Mouse (Mus musculus) forebrain, embryonic 12.5 days (tissue): Measurements from ENCODE around the gene Olfr459. TPM values are rescaled to one million over a fixed set of nuclear protein-coding genes. Genes with fewer than 3 reads are reported as not detected.
A peak's percentile ranks its signal among the peaks of the same experiment; 100 is the strongest.

Experiments used
- ATAC-seq: fragments of 200-750 bp; cut with Nextera tagmentation; 2 replicates; pipeline ENCODE4 v1.8.0; 2017; ENCODE audit warnings: moderate TSS enrichment; ENCODE audit not compliant: low FRiP score
- H3K27ac ChIP-seq: fragments of 300-500 bp; sonication (generic); 2 replicates; pipeline ENCODE4 v1.5.1; 2016; ENCODE audit warnings: mild to moderate bottlenecking
- H3K27me3 ChIP-seq: fragments of 300-500 bp; sonication (generic); 2 replicates; pipeline ENCODE4 v1.6.1; 2016; ENCODE audit warnings: mild to moderate bottlenecking
- H3K36me3 ChIP-seq: fragments of 300-500 bp; sonication (generic); replicated peaks from 2 replicates; pipeline ENCODE4 v1.6.1; 2016; ENCODE audit warnings: mild to moderate bottlenecking
- H3K4me1 ChIP-seq: fragments of 300-500 bp; sonication (generic); 2 replicates; pipeline ENCODE4 v1.6.1; 2016
- H3K4me2 ChIP-seq: fragments of 300-500 bp; sonication (generic); 2 replicates; pipeline ENCODE4 v1.6.1; 2016; ENCODE audit warnings: mild to moderate bottlenecking, moderate library complexity
- H3K4me3 ChIP-seq: fragments of 300-500 bp; sonication (generic); replicated peaks from 2 replicates; pipeline ENCODE4 v1.5.1; 2016; ENCODE audit warnings: mild to moderate bottlenecking
- H3K9ac ChIP-seq: fragments of 300-500 bp; sonication (generic); 2 replicates; pipeline ENCODE4 v1.6.1; 2016; ENCODE audit warnings: mild to moderate bottlenecking
- H3K9me3 ChIP-seq: fragments of 300-500 bp; sonication (generic); 2 replicates; pipeline ENCODE4 v1.6.1; 2016
- WGBS: fragments of 180-500 bp; shearing (Covaris S2); methylation state at CpG from one replicate; pipeline ENCODE4 v1.1.7; 2016; 5-methylcytosine and 5-hydroxymethylcytosine counted together
- polyA plus RNA-seq: library from polyadenylated mRNA; unstranded; fragments of >200 nt; fragmentation: Nextera tagmentation; extraction: Ambion mirVana; gene quantifications from 2 replicates; pipeline ENCODE4 v1.2.1, GENCODE M21; 2016

Gene Olfr459
- polyA plus RNA-seq = not detected in 2 replicates

DNA sequence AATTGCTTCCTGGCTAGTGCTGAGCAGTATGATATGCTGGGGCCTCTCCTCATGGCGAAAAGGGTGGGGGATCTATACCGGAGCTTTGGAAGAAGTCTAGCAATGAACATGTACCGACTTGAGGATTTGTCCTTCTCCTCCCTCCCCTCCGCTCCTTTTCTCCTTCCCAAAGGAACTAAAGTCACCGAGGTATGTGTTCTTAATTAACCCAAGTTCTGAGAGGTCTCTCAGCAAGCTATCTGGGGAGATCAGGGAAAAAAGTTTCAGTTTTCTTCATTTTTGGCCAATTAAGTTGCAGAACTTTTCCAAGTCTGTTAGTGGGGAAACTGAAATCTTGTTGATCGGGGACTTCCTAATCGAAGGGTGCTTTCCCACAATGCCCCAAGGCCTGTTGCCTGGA, at the start of gene Olfr459:
Olfr459 (minus strand) TSS at position 101 of the 400 bp plus-strand sequence.
- H3K27me3 ChIP-seq = no peaks in the 10 kb centered on the region
- 80% methylated on average over 7 of the region's 7 CpGs for WGBS
- H3K9me3 ChIP-seq = no peaks in the 10 kb centered on the region
- ATAC-seq = no peak
- H3K9ac ChIP-seq = no peak within 1 kb of the TSS
- no peak within 1 kb of the TSS for H3K27ac ChIP-seq
- H3K4me1 ChIP-seq = no peaks in the 10 kb centered on the region
- H3K4me3 ChIP-seq = no peak within 1 kb of the TSS
- H3K4me2 ChIP-seq = no peak within 1 kb of the TSS
- H3K36me3 ChIP-seq = no peaks in the 10 kb centered on the region

- H3K27ac ChIP-seq = no peak overlapping the region
- no peaks in the 10 kb centered on the region for H3K9me3 ChIP-seq
- H3K4me1 ChIP-seq = no peaks in the 10 kb centered on the region
- H3K27me3 ChIP-seq = no peaks in the 10 kb centered on the region
- no peak overlapping the region for H3K9ac ChIP-seq
- no peak for ATAC-seq
- H3K36me3 ChIP-seq = no peaks in the 10 kb centered on the region
- no peak overlapping the region for H3K4me2 ChIP-seq
- H3K4me3 ChIP-seq = no peak overlapping the region
These were observed 49.1 kb upstream of the Olfr459 start for GRCm38 (mm10) chr6:41824086-41824485.

DNA sequence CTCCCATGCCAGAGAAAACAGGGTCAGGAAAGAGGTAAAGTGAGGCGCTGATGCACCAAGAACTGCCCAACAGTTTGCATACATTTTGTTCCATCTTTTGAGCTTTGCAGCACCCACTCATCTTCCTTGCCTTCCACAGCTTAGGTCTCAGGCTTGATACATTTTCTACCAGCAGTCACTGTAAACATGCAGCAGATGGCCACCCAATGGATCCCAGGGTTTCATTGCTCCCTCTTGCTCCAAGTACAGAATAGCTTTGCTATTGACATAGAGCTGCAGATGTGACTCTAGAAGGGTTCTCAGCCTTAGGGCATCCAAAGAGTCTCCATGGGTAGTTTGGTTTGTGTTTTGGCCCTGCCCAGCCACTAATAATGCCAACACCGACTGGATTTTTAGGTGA, 11.7 kb upstream of the Olfr459 start:
- H3K9me3 ChIP-seq = no peaks in the 10 kb centered on the region
- no peak for ATAC-seq
- WGBS = 86% methylated on average over 2 of the region's 2 CpGs

DNA sequence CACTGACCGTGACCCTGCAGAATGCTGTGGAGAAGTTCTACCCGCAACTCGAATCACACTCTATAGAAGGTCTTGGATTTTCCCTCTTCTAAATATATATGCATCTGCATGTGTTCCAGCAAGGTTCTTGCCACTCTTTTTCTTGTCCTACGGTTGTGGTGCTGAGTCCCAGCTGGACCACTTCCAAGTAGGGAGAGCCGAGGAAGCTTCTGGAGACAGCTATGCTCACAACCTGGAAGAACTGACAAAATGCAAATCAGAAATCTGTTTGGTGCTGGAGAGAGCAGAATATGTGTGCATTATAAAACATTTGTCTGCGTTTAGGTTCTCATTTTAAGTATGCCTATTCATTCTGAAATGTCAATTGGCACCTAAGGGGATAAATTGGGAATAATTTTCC, 744 bp upstream of the Olfr459 start:
- WGBS = 84% methylated on average over 6 of the region's 6 CpGs
- ATAC-seq = no peak
- no peaks in the 10 kb centered on the region for H3K36me3 ChIP-seq
- no peak overlapping the region for H3K9ac ChIP-seq
- H3K4me2 ChIP-seq = no peak overlapping the region
- H3K27me3 ChIP-seq = no peaks in the 10 kb centered on the region
- H3K27ac ChIP-seq = no peak overlapping the region
- H3K9me3 ChIP-seq = no peaks in the 10 kb centered on the region
- no peak overlapping the region for H3K4me3 ChIP-seq
- no peaks in the 10 kb centered on the region for H3K4me1 ChIP-seq

More for the DNA sequence above, 11.7 kb upstream of the Olfr459 start:
- no peak overlapping the region for H3K4me2 ChIP-seq
- H3K36me3 ChIP-seq = no peaks in the 10 kb centered on the region
- H3K27me3 ChIP-seq = no peaks in the 10 kb centered on the region
- H3K4me1 ChIP-seq = no peaks in the 10 kb centered on the region
- H3K4me3 ChIP-seq = no peak overlapping the region
- no peak overlapping the region for H3K27ac ChIP-seq
- H3K9ac ChIP-seq = no peak overlapping the region

DNA sequence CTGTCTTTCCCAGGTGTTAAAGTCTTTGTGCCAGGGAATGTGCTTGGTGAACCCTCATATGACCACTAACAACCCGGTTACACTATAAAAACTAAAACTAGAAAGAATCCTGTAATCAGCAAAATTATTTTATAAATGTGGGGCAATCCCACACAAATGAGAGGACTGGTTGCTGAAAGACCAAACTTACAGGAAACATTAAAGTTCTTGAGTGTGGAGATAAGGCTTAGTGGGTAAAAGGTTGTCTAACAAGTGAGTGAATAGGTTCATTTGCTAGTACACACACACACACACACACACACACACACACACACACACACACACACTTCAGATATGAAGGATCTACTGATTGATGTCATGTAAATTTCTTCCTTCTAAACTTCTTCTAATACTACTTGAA, 5.1 kb downstream of the Olfr459 start:
- no peaks in the 10 kb centered on the region for H3K27me3 ChIP-seq
- H3K4me2 ChIP-seq = no peak overlapping the region
- H3K27ac ChIP-seq = no peak overlapping the region
- no peak overlapping the region for H3K4me3 ChIP-seq
- no peaks in the 10 kb centered on the region for H3K4me1 ChIP-seq
- WGBS = 83% methylated on average over 1 of the region's 1 CpGs
- H3K9ac ChIP-seq = no peak overlapping the region
- ATAC-seq = no peak
- no peaks in the 10 kb centered on the region for H3K9me3 ChIP-seq
- H3K36me3 ChIP-seq = no peaks in the 10 kb centered on the region

- WGBS = 85% methylated on average over 5 of the region's 5 CpGs
- Histone ChIP-seq H3K9me3 (no peaks in the 10 kb centered on the region), H3K9ac (no peak overlapping the region)
These were observed 10.7 kb downstream of the Olfr459 start for GRCm38 (mm10) chr6:41764306-41764705.

DNA sequence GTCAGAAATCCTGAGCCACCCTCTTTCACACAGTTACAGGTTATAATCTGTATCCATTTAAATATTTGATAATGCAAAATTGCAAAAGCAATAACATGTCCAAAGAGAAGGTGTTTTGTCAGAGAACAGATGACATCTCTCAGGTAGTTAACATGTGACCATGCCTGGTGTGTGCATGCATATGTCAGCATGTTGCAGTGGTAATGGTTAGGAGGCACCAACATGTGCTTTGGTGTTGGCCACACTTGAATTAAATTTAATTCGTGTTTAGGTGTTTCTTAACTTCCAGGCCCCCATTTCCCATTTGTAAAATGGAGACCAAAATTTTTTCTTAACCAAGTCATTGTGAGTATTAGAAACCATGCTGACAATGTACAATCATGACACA, 12.6 kb downstream of the Olfr459 start:
- no peak overlapping the region for H3K4me3 ChIP-seq
- no peaks in the 10 kb centered on the region for H3K4me1 ChIP-seq
- WGBS = 90% methylated on average over 1 of the region's 1 CpGs
- no peak for ATAC-seq
- no peak overlapping the region for H3K9ac ChIP-seq
- no peaks in the 10 kb centered on the region for H3K9me3 ChIP-seq
- no peak overlapping the region for H3K27ac ChIP-seq
- no peaks in the 10 kb centered on the region for H3K27me3 ChIP-seq
- no peak overlapping the region for H3K4me2 ChIP-seq
- no peaks in the 10 kb centered on the region for H3K36me3 ChIP-seq

More at GRCm38 (mm10) chr6:41764306-41764705, 10.7 kb downstream of the Olfr459 start:
- H3K4me1 ChIP-seq = no peaks in the 10 kb centered on the region
- H3K4me2 ChIP-seq = no peak overlapping the region
- no peak overlapping the region for H3K4me3 ChIP-seq
- H3K27me3 ChIP-seq = no peaks in the 10 kb centered on the region
- no peak overlapping the region for H3K27ac ChIP-seq
- no peak for ATAC-seq
- no peaks in the 10 kb centered on the region for H3K36me3 ChIP-seq

GRCm38 (mm10) chr6:41761702-41762369, 13.1 kb downstream of the Olfr459 start:
- no peak overlapping the region for H3K4me2 ChIP-seq
- no peaks in the 10 kb centered on the region for H3K27me3 ChIP-seq
- H3K4me3 ChIP-seq = no peak overlapping the region
- no peaks in the 10 kb centered on the region for H3K9me3 ChIP-seq
- H3K27ac ChIP-seq = no peak overlapping the region
- no peak overlapping the region for H3K9ac ChIP-seq
- no peaks in the 10 kb centered on the region for H3K4me1 ChIP-seq
- ATAC-seq = peak; percentile 92
- no peaks in the 10 kb centered on the region for H3K36me3 ChIP-seq
- WGBS = 9% methylated on average over 1 of the region's 1 CpGs

DNA sequence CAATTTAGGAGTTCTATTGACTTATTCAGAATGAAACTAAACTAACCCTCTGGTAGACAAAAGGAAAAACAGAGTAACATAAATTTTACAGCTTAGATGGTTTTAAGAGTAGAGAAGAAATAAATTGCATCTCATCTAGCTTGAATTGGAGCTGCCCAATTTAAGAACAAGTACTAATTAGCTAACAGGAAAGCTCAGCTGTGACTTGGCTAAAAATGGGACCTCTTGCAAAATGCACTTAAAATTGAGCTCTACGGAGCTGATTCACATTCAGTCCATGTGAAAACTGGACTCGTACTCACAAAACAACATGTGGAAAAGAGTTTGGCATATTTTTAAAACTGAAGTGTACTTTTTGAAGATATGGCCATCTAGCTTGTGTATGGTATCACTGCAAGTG, 15.4 kb downstream of the Olfr459 start:
- WGBS = 90% methylated on average over 2 of the region's 2 CpGs

DNA sequence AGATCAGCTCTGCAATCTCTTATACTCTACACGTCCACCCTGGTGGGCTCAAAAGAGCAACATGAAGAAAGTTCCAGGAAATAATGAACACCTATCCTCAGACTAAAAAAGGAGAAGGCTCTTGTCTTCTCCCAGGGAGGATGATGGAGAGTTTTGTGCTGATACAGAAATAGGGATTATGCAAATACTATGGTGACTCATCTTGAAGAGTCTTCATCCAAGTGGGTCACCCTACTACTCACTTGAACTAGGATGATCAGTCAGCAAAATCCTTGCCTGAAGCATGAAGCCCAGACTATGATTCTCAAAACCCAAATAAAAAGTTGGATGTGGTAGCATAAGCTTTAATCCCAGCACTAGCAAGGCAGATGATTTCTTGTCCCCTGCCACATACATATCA, 16.6 kb downstream of the Olfr459 start:
- H3K4me1 ChIP-seq = no peaks in the 10 kb centered on the region
- no peak overlapping the region for H3K27ac ChIP-seq
- no peaks in the 10 kb centered on the region for H3K27me3 ChIP-seq
- no peaks in the 10 kb centered on the region for H3K36me3 ChIP-seq
- no peak overlapping the region for H3K4me2 ChIP-seq
- no peak overlapping the region for H3K4me3 ChIP-seq
- H3K9me3 ChIP-seq = no peaks in the 10 kb centered on the region
- WGBS = 94% methylated on average over 1 of the region's 1 CpGs
- ATAC-seq = no peak
- no peak overlapping the region for H3K9ac ChIP-seq

More for the DNA sequence above, 15.4 kb downstream of the Olfr459 start:
- H3K4me1 ChIP-seq = no peaks in the 10 kb centered on the region
- ATAC-seq = no peak
- H3K9me3 ChIP-seq = no peaks in the 10 kb centered on the region
- no peak overlapping the region for H3K4me2 ChIP-seq
- H3K27me3 ChIP-seq = no peaks in the 10 kb centered on the region
- no peaks in the 10 kb centered on the region for H3K36me3 ChIP-seq
- H3K9ac ChIP-seq = no peak overlapping the region
- H3K27ac ChIP-seq = no peak overlapping the region
- no peak overlapping the region for H3K4me3 ChIP-seq

GRCm38 (mm10) chr6:41757199-41757598, 17.8 kb downstream of the Olfr459 start:
- Histone ChIP-seq H3K4me2 (no peak overlapping the region), H3K4me1 (no peaks in the 10 kb centered on the region), H3K9ac (no peak overlapping the region), H3K4me3 (no peak overlapping the region), H3K9me3 (no peaks in the 10 kb centered on the region), H3K27me3 (no peaks in the 10 kb centered on the region), H3K36me3 (no peaks in the 10 kb centered on the region), H3K27ac (no peak overlapping the region)
- WGBS = 71% methylated on average over 3 of the region's 3 CpGs
- ATAC-seq = no peak

DNA sequence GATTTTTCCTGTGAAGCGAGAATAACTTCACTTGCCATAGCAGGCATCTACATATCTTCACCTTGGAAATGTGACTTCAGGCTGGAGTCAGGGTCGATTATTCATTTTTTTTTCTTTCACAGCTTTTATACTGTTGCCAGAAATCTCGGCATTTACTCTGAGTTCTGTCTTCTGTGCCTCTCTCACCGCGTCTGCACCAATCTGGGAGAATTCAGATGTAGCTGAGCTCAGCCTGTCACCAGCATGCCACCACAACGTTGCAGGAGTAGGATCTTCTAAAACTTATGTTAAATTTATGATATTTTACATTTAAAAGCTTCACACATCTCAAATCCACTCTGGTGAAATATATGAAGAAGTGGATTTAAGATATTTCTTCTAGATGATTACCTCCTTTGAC, 20.4 kb downstream of the Olfr459 start:
- no peaks in the 10 kb centered on the region for H3K4me1 ChIP-seq
- H3K9me3 ChIP-seq = no peaks in the 10 kb centered on the region

GRCm38 (mm10) chr6:41744664-41745392, 30.1 kb downstream of the Olfr459 start:
- Histone ChIP-seq H3K4me2 (no peak overlapping the region), H3K4me3 (no peak overlapping the region), H3K27me3 (no peaks in the 10 kb centered on the region), H3K36me3 (no peaks in the 10 kb centered on the region), H3K9me3 (no peaks in the 10 kb centered on the region), H3K27ac (no peak overlapping the region), H3K4me1 (no peaks in the 10 kb centered on the region), H3K9ac (no peak overlapping the region)
- ATAC-seq = no peak
- WGBS = 78% methylated on average over 5 of the region's 5 CpGs

More for the DNA sequence above, 20.4 kb downstream of the Olfr459 start:
- ATAC-seq = no peak
- Histone ChIP-seq H3K9ac (no peak overlapping the region), H3K4me2 (no peak overlapping the region), H3K27ac (no peak overlapping the region), H3K36me3 (no peaks in the 10 kb centered on the region), H3K4me3 (no peak overlapping the region), H3K27me3 (no peaks in the 10 kb centered on the region)
- 78% methylated on average over 6 of the region's 6 CpGs for WGBS
